Mouse (Mus musculus) thymus, postnatal 0 days (tissue): ENCODE results near the gene Ccnyl1. TPM values are rescaled to one million over a fixed set of nuclear protein-coding genes. Genes with fewer than 3 reads are reported as not detected.
"Not testable (repeated sequence)": the region's sequence is repeated elsewhere in the genome, so short reads cannot be mapped to it uniquely, and the experiment has no call there.

Source experiments
- DNase-seq: peaks from one replicate; pipeline ENCODE4 v3.0.0-alpha.2; 2015; ENCODE audit warnings: low spot score
- polyA plus RNA-seq: library from polyadenylated mRNA; unstranded; fragments of >200 nt; fragmentation: Nextera tagmentation; extraction: Ambion mirVana; gene quantifications from 2 replicates; pipeline ENCODE4 v1.2.1, GENCODE M21; 2015

Ccnyl1 gene
- 1.6 and 2.4 TPM in 2 replicates for polyA plus RNA-seq

DNA sequence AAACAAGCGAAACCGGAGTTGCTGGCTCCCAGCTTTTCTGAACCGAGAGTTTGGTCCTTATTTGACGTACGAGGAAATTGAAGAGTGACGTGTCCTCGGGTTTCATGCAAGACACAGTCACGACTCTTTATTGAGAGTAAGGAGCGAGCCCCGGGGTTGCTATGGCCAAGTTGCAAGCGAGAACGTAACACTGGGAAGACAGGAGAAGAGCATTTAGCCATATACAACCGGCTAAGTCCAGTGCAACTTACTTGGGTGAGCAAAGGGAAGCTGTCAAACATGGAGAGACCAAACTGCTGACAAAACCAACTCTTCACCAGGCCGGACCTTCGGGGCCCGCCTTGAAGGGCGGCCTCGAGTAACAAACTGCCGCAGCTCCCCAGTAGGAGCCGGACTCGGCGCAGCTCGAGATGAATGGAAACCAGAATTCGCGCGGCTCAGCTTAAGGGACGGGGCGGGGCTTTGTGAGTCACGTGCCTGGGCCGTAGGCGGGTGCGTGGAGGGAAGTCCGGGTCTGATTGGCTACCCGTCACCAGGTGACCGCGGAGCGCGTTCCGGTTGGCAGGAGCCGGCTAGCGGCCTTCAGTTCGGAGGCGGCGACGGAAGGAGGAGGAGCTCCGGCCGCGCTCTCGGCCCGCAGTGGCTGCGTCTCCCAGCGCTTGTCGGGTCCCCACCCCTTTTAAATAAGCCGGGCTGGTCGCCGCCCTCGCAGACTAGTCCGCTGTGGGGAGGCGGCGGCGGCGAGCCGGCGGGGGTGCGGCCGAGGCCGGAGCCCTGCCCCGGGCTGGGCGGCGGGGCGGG, at the start of gene Ccnyl1:
Ccnyl1 (plus strand) TSS at position 243 of the 801 bp plus-strand sequence.
- peak; percentile 99 for DNase-seq

DNA sequence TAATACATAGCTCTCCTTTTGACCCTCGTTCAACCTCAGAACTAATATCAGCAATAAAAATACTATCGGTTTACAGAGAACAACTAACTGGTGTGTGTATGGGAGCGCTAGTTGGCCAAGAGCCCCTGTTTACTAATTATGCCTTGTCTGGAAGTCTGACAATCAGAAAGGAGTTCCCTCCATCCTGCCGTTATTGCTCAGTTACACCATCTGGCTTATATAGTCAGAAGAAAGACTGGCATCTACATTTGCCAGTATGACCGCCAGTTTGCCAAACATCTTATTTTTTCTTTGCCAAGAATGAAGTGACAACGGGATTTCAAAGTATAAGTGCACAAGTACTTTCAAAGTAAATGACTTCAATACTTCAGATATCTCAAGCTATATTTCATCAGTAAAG, 49.2 kb upstream of the Ccnyl1 start:
- DNase-seq = no peak

DNA sequence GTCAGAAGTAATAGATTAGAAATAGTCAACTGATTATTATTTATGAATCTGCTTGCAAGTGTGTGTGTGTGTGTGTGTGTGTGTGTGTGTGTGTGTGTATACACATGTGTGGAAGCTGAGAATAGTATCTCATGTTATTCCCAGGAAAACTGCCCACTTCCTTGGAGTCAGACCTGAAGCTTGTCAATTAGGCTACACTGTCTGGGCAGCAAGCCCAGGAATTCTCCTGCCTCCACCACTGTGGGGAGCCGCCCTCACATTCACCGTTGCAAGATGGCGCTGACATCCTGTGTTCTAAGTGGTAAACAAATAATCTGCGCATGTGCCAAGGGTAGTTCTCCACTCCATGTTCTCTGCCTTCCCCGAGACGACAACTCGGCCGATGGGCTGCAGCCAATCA, 47.7 kb upstream of the Ccnyl1 start:
- DNase-seq = not testable (repeated sequence)

DNA sequence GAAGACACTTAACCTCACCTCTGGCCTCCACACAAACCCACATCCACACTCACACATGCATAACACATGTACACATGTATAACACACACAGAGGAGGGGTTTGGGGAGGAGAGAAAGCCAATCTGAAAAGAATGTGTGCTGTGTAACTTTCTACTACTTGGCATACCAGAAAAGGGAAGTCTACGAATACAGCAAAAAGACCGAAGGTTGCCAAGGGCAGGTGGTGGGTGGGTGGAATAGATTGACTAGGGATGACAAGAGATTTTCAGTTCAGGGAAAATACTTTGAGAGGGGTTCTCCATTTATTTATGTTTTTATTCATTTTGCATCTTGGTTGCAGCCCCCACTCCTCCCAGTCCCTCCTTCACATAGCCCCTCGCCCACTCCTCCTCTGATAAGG, 45.7 kb upstream of the Ccnyl1 start:
- DNase-seq = no peak

DNA sequence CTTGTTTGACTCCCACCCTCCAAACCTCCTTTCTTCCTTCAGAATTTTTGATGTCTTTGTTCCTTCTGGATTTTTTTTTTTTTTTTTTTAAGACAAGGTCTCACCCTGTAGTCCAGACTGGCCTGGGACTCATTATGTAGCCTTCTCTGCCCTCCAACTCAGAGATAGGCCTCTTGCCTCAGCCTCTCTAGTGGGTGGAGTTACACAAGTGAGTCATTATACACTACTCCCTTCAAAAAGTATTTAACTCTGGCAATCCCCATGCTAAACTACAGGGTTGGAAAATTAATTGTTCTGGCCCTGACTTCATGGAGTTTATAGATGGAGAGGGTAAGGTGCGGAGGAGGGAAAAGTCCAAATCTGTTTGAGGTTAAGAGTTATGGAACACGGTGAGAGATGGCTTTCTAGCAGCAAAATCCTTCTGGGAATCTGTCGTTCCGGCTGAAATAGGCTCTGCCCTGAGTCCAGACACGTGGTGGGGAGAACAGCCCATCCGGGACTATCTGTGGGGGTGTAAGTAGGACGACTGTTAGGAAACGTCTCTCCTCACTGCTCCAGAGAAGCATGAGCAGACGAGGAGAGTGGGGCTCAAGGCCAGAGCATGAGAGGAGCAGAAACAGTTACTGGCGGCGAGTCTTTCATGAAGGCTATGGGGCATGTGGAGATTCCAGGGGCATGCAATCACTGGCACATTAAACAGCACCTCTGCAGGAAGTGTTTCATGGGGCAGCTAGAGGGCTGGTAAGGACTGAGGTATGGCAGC, 40.7 kb upstream of the Ccnyl1 start:
- DNase-seq = no peak

DNA sequence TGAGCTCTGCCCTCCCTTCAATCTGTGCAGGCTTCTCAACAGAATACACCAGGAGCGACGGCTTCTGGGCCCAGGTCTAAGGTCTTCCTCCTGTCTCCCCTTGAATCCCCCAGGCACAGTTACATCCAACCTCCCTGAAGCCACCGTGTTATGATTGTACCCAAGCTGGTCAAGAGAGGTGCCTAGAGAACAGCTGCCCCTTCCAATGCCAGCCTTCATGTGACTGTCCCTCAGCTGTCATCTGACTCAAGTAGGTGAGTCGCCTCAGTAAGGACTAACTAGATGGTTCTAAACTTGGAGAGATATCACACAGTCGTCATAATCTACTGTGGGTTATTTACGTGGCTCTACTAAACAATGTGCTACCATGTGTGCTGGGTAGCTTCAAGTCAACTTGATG, 36.6 kb upstream of the Ccnyl1 start:
- no peak for DNase-seq

DNA sequence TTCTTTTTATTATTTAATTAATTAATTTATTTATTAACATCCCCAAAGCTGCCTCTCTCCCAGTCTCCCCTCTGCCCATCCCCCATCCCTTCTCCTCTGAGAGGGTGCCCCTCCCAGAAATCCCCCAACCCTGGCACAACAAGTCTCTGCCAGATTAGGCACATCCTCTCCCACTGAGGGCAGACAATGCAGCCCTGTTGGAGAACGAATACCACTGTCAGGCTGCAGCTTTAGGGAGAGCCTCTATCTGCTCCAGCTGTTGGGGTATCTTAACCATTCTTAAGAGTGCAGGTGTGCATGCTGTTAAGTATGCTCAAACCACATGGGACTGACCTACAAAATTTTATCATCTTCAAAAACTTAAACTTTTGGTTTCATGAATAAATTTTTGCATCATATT, 34.8 kb upstream of the Ccnyl1 start:
- DNase-seq = peak; percentile 31

DNA sequence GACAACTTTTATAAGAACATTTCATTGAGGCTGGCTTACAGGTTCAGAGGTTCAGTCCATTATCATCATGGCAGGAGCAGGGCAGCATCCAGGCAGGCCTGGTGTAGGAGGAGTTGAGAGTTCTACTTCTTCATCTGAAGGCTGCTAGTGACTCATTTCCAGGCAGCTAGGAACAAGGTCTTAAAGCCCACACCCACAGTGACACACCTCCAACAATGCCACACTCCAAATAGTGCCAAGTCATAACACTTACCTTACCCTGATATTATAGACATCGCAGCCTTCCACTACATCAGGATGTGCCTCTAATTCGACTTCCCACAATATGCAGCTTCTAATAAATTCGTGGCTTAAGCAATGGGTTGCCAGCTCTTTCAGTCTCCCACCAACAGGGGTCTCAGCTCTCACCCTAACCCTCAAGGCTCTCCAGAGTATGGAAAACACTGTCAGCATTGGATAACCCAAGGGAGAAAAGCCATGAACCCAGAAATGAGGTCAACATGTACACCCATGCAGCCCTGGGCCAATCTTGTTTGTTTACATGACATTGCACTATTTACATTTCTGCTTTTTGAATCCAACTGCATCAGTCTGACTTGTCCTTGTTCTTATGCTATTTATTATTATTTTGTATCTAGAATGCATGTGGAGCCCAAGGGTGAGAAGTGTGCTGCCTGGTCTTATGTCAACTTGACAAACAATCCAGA, 33.7 kb upstream of the Ccnyl1 start:
- DNase-seq = no peak

DNA sequence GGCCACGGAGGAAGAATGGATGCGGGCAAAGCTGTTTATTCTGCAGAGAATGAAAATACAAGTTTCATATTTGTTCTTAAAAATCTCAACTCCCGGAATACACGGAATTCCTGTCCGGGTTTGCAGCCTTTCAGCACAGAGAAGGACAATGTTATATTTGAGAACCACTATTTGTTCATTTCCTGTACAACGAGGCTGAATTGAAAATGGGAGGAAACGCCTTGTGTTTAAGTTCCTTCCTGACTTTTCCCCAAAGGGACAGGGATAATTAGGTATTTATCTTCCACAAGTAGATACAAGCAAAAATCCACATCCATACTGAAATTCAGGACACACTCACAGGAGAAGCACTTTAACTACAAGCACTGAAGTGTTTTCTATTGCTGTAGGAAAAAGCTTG, 31.4 kb upstream of the Ccnyl1 start:
- no peak for DNase-seq

DNA sequence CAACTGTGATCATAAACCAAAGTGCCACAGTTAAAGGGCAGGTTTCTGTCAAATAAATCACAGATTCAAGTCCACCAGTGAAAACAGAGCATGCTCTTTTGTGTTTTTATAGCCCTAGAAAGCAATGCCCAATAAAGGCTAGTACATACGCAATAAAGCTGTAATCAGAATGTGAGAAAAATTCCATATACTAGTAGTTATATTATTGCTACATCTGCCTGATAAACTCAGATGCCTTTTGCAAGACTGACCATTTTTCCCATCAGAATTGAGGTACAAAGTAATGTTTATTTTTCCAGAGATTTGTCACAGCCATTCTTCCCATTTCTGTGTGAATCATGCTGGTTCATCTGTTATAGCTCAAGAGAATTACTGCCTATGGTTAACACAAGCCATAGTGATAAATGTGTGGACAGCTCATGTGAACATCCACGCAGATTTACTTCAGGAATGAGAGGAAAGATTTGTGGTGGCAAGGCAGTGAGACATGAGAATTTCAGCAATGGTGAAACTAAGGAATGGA, 23.1 kb upstream of the Ccnyl1 start:
- DNase-seq = no peak

DNA sequence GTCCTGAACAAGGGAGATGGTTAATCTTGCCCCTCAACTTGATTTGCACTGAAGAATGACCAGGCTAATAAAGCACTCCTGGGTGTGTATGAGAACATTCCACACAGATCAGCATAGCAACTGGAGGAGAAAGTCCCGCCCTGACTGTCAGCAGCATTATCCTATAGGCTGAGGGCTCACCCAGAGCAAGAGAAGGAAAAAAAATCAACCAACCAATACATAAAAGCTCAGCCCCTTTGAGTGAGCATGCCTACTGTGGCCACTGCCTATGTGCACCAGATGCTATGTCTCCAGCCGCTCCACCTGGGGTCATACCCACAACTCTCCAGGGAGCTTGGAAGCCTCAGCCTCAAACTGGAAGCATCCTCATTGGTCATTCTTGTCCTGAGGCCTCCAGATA, 20.8 kb upstream of the Ccnyl1 start:
- no peak for DNase-seq

DNA sequence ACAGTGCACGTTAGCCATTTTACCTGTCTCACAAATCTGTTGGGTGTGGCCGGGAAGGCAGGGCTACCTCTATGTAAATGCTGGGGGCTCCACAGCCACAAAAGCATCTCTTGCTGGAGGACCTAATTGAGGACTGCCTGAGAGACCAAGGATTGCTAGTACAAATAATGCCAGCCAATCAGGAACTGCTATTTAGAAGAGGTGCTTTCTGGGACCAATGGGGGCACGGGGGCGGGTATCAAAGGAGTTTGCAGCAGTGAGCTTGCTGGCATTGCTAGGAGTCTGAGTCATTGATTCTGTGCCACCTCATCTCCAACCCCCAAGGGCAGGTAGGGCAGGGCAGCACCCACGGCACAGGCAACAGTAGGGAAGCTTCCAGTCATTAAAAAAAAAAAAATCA, 16.3 kb upstream of the Ccnyl1 start:
- no peak for DNase-seq

DNA sequence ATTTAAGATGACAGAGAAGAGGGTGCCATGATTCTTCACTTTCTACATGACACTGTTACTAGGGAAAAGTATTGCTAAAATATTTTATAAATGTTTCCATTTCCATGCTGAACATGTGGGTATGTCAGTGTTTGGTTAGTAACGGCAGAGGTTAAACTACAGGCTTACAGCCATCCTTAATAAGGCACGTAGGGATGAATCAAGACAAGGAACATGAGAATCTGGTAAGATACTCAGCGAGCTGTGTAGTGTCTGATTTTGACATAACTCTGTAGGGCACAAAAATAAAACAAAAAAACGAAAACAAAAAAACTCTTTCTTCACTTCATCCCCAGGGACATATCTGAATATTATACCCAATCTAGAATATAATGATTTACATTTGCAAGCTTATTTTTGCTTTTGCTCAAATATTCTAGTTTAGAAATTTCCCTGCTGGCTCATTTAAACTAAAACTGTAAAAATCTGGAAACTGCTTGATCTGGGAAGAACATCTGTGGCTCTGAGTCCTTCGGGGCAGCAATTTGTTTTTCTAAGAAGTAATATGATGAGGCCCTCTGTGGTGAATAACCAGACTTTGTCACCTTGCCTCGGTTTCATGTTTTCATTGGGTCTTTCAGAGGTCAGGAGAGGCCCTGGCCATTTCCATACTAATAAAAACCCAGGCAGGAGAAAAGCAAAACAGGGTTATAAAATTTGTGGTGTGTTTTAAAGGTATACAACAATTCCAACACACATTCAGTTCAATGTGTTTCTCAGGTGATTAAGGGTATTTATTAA, 14.0 kb upstream of the Ccnyl1 start:
- no peak for DNase-seq

DNA sequence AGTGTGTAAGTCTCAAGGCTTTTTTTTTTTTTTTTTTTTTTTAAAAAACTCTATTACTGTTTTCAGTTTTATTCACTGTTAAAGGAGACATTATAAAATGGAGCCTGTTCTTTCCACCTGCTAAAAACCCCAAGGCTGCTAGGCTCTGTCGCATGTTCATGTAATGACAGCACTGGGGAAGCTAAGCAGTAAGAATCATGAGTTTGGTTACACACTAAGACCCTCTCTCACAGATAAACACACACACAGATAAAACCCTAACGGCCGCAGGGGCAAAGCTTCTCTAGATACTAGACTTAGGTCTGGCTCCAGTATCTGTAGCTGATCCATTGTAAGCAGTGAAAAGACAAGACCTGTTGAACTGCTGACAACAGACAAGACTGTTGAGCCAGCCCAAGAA, 8.8 kb upstream of the Ccnyl1 start:
- DNase-seq = no peak

DNA sequence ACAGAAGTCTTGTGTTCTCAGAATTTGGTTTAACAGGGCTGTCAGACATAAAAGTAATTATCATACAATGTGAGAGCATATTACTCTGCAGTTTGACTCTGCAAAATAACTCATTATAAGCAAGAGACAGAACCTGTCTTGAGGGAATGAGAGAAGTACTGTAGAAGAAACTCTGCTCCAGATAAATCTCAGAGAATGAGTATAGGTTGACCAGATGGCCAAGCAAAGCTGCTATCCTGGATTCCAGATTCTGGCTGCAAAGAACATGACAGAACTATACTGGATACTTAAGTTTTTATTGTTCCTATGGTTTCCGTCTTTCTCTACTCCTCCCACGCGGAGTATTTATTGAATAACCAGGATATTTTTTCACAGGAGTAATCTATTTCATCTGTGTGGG, 7.2 kb upstream of the Ccnyl1 start:
- no peak for DNase-seq

DNA sequence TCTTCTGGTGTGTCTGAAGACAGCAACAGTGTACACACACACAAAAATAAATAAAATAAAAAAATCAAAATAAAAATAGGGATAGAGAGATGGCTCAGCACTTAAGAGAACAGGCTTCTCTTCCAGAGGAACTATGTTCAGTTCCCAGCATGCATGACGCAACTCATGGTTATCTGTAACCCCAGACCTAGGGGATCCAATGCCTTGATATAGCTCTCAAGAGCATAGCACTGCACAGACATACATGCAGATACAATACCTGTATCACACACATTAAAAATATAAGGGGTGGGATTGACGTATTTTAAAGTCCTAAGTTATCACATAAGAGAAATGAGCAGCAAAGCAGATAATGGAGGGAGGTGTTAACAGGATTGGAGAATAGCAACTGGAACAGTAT, 5.8 kb upstream of the Ccnyl1 start:
- DNase-seq = no peak

DNA sequence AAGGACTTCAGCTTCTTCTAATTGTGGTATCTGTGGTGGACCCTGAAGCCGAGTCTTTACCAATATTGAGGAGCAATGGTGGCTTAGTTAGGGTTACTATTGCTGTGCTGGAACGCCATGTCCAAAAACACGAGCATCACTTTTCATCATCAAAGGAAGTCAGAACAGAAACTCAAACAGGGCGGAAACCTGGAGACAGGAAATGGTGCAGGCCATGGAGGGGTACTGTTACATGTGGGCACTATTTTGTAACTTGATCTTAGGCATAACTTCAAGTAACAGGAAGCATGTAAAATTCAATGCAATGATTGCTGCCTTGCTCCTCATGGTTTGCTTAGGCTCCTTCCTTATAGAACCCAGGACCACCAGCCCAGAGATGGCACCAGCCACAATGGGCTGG, 2.2 kb upstream of the Ccnyl1 start:
- peak; percentile 6 for DNase-seq

DNA sequence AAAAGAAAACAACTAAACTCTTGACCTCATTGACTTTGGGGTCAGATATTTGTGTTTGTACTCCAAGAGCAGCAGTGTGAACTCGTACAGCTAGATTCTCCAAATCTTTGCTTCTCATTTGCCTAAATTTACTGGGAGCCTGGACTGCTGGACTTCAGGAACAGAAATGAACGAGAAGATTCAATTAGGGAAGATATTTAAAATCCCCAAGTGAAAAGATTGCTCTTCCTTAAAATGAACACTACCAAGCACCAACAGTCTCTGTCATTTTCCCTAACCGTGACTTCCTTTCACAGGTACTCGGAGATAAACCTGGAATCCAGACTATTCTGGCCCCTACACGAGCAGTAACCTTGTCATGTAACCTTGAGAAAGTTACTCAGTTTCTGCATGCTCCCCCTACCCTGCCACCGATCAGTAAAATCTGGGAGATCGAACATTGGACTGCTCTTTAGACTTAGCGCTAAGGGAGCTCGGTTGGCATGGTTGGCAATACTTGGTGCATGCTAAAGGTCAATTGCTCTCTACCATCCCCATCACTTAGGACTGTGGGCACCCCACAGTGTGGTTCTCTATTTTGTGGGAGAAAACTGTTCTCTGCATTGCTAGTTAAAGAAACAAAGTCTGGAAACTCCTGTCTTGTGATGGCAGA, 568 bp upstream of the Ccnyl1 start:
- DNase-seq = no peak

DNA sequence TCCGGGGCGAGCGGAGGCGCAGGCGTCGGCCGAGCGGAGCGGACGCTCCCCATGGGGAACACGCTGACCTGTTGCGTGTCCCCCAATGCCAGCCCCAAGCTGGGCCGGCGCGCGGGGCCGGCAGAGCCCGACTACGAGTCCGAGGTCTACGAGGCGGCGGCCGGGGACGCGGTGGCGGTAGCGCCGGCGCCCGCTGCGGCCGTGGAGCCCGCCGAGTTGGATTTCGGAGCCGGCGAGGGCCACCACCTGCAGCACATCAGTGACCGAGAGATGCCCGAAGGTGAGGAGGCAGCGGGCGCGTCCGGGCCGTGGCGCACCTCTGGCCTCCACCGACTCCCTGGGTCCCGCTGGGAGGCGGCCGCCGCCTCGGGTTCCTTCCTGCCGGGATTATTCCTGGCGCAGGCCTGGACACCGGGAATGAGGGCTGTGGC, 881 bp downstream of the Ccnyl1 start:
- peak; percentile 41 for DNase-seq

DNA sequence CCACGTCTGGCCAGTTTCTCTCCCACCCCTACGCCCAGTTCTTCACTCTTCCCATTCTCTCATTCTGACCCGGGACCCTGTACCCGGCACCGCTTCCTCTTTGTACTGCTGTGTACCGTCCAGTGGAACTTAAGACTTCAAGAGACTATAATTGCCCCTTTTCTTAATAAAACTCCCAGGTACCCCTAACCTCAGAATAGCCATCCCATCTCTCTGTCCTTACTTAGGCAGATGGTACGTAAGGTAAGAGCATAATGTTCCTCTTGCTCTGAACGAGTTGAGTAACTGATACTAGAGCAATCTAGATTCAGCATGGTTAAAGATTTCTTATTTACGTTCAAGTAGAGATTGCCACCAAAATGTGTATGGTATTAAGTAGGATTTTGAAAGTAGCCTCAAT, 1.3 kb downstream of the Ccnyl1 start:
- DNase-seq = peak; percentile 8

DNA sequence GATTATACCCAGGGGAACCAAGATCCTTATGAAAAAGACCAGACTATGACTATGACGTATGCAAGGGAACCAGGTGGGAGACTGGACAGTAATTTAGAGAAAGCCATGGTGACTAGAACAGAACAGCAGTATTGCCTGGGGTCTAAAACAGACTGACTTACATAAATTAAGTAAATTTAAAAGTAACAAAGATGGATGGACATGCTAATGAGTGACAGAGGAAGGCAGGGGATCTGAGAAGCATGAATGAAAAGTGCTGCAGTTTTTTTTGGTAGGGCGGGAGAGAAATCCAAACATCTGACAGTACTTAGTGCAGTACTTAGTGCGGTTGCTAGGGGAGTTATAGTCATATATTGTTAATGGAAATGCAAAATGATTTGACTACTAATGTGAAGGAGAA, 4.9 kb downstream of the Ccnyl1 start:
- DNase-seq = no peak
